Mouse (Mus musculus): Measurements from ENCODE around the gene Kif23. TPM values are rescaled to one million over a fixed set of nuclear protein-coding genes. Genes with fewer than 3 reads are reported as not detected.

The Kif23 gene
- 2.3 TPM for polyA plus RNA-seq (2014; fragmentation: Illumina TruSeq; extraction: RNeasy Lipid Tissue Mini Kit (QIAGEN cat#74804); ENCODE audit: insufficient read depth, low read depth, low replicate concordance)

GRCm38 (mm10) chr9:61946623-61947401 lies at the start of gene Kif23:
Kif23 (minus strand) TSS chr9:61946774.

GRCm38 (mm10) chr9:61914203-61914916 lies 32.2 kb downstream of the Kif23 start, which contains the start of gene Rplp1:
Rplp1 (minus strand) TSS chr9:61914542.

Other genes with a start within 250 kb of the Kif23 start
- gene Rplp1, start 32.2 kb downstream of the Kif23 start, polyA plus RNA-seq (2014; fragmentation: Illumina TruSeq; extraction: RNeasy Lipid Tissue Mini Kit (QIAGEN cat#74804); ENCODE audit: insufficient read depth, low read depth, low replicate concordance) = 6,148 TPM
- 1.1 TPM for gene Paqr5, start 80.1 kb upstream of the Kif23 start, polyA plus RNA-seq (2014; fragmentation: Illumina TruSeq; extraction: RNeasy Lipid Tissue Mini Kit (QIAGEN cat#74804); ENCODE audit: insufficient read depth, low read depth, low replicate concordance)
- gene Glce, start 175.9 kb upstream of the Kif23 start, polyA plus RNA-seq (2014; fragmentation: Illumina TruSeq; extraction: RNeasy Lipid Tissue Mini Kit (QIAGEN cat#74804); ENCODE audit: insufficient read depth, low read depth, low replicate concordance) = 7.0 TPM